Mouse (Mus musculus): ENCODE data around the gene Aldh1a7. TPM values are rescaled to one million over a fixed set of nuclear protein-coding genes. Genes with fewer than 3 reads are reported as not detected.

Gene Aldh1a7
- polyA plus RNA-seq (2015; fragmentation: Nextera tagmentation; extraction: Ambion mirVana), result 3.7 and 4.8 TPM in 2 replicates

DNA sequence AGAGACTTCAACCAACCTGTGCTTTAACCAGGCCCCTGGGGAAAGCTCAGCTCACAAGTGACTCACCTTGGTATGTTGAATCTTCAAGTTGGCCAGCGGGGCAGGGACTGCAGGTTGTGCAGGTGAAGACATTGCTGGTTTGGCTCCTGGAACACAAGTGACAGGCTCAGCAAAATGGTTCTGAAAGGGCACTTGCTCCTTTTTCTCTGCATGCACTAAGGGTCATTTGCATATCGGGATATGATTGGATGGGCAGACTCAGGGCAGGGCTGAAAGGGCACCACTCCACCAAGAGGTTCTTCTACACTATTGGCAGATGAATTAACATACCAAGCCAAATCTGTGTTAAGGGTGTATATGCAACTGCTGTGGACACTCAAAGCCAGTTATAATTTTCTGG, at the start of gene Aldh1a7:
Aldh1a7 (minus strand) TSS at position 182 of the 400 bp plus-strand sequence.

Other genes with a start within 250 kb of the Aldh1a7 start
- 11.8 and 17.5 TPM in 2 replicates for gene Aldh1a1, start 234.8 kb downstream of the Aldh1a7 start, polyA plus RNA-seq (2015; fragmentation: Nextera tagmentation; extraction: Ambion mirVana)
- gene Tmc1, start 226.6 kb upstream of the Aldh1a7 start, polyA plus RNA-seq (2015; fragmentation: Nextera tagmentation; extraction: Ambion mirVana), result 0.09 TPM in 1 of 2 replicates, not detected in the other